In the genomic region with DNA sequence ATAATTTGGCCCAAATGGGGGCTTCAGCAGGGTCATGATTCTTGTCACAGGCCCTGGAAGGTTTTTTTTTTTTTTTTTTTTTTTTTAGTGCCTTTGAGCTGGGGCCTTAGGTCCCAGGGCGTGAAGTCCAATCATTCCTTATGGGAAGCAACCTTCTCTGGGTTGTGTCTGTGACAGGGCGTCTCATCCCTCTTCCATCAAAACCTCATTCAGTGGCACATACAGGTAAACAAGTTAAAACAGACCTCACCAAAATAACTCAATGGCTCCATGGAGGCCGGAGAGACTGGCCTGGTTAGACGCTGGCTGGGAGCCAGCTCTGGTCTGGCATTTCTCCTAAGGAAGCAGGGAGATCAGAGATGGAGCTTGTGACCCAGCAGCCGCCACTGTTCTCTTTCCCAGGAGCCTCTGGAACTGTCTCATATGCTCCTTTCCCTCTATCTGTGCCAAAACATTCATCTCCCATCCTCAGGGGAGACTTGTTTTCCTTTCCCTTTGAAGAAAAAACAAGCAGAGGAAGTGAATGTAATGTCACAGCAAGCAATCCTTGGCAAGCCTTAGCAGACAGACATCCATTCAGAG, we compare ENCODE assay signal across 8 mouse cellular contexts. TPM values are rescaled to one million over a fixed set of nuclear protein-coding genes. Genes with fewer than 3 reads are reported as not detected.
DNase-seq lines count a peak whose midpoint lies in the region.

No protein-coding gene starts in this region.

- peak; percentile 33 to 49 for DNase-seq in left cerebral cortex, postnatal 14 days (ENCODE audit: low spot score in 2 of 2)
- no peak for DNase-seq in left cerebral cortex, adult 9 months (ENCODE audit: low spot score in 2 of 2)
- DNase-seq in brain, adult 2 months (ENCODE audit: low read depth, low spot score) = peak; percentile 58
- DNase-seq in gastrocnemius, postnatal 4 days (ENCODE audit: low spot score in 2 of 2) = peak; percentile 49 to 69
- peak; percentile 48 for DNase-seq in kidney, adult 9 months
- DNase-seq in ovary, adult 18-20 months (ENCODE audit: low spot score) = peak; percentile 40
- DNase-seq in thymus, adult 18-20 months = no peak
- DNase-seq in urinary bladder, adult 18-20 months (ENCODE audit: low spot score in 2 of 2) = no peak

- intact Hi-C loops in left cerebral cortex, postnatal 14 days (cut with DNase I) = no loop called here

RNA-seq across cellular contexts. Expression of gene Ccdc80, which starts 27.7 kb away (rescaled TPM):
- 10 to 100 TPM in 1 of 2 experiments, 1 to 10 TPM in 1; 8.9 to 10.9 TPM for total RNA-seq in left cerebral cortex, postnatal 14 days (2021)
- 100 to 1,000 TPM; 163 to 171 TPM for total RNA-seq in gastrocnemius, postnatal 4 days (2021)

RNA-seq across cellular contexts. Expression of gene Slc35a5, which starts 37.6 kb away (rescaled TPM):
- total RNA-seq in left cerebral cortex, postnatal 14 days (2021) = 10 to 100 TPM; 48.4 to 50.2 TPM
- total RNA-seq in gastrocnemius, postnatal 4 days (2021) = 10 to 100 TPM; 11.0 to 13.2 TPM

RNA-seq across cellular contexts. Expression of gene Atg3, which starts 37.6 kb away (rescaled TPM):
- total RNA-seq in left cerebral cortex, postnatal 14 days (2021) = 10 to 100 TPM; 42.0 to 44.3 TPM
- 10 to 100 TPM; 26.8 to 33.2 TPM for total RNA-seq in gastrocnemius, postnatal 4 days (2021)

Comparison
In these comparisons a context has a peak if more than half of its experiments do, and no peak if none do; other contexts are left out.
1. DNase-seq: peak in left cerebral cortex, postnatal 14 days (2 of 2), brain, adult 2 months (single experiment), gastrocnemius, postnatal 4 days (2 of 2), kidney, adult 9 months (single experiment) and ovary, adult 18-20 months (single experiment); none in left cerebral cortex, adult 9 months (0 of 2), thymus, adult 18-20 months (0 of 2) and urinary bladder, adult 18-20 months (0 of 2).
2. RNA of gene Ccdc80, which starts 27.7 kb away (total RNA-seq): 163 to 171 TPM in gastrocnemius, postnatal 4 days; 8.9 to 10.9 TPM in left cerebral cortex, postnatal 14 days; every median in the first group is over 10 times any median in the second.